Mouse (Mus musculus): ENCODE data around the gene Prkacb. TPM values are rescaled to one million over a fixed set of nuclear protein-coding genes. Genes with fewer than 3 reads are reported as not detected.

Gene Prkacb
- total RNA-seq, 4 experiments from 2014 or later, result 42.4 to 46.6 (median 43.7) TPM

Other genes with a start within 250 kb of the Prkacb start
- under 1 TPM in 1 of 4 experiments, not detected in 3; 0.27 TPM for gene Uox, start 242.6 kb downstream of the Prkacb start, total RNA-seq (2022)
- gene Dnase2b, start 197.4 kb downstream of the Prkacb start, total RNA-seq (2022), result under 1 TPM in 1 of 4 experiments, not detected in 3; 0.11 TPM
- not detected for gene 4930503B20Rik, start 161.7 kb downstream of the Prkacb start, total RNA-seq (2022)
- gene Samd13, start 127.4 kb downstream of the Prkacb start, total RNA-seq (2022), result 1 to 10 TPM in 3 of 4 experiments, under 1 TPM in 1; 0.29 to 1.8 (median 1.4) TPM
- 100 to 1,000 TPM; 104 to 195 (median 155) TPM for gene Ttll7, start 39.4 kb upstream of the Prkacb start, total RNA-seq (2022)

Measured in gastrocnemius, adult 8-10 months (tissue).